Mouse (Mus musculus): ENCODE data around the gene Gm20905. TPM values are rescaled to one million over a fixed set of nuclear protein-coding genes. Genes with fewer than 3 reads are reported as not detected.

Gene Gm20905
- polyA plus RNA-seq (2015; fragmentation: Nextera tagmentation; extraction: Ambion mirVana): not detected in 2 replicates

DNA sequence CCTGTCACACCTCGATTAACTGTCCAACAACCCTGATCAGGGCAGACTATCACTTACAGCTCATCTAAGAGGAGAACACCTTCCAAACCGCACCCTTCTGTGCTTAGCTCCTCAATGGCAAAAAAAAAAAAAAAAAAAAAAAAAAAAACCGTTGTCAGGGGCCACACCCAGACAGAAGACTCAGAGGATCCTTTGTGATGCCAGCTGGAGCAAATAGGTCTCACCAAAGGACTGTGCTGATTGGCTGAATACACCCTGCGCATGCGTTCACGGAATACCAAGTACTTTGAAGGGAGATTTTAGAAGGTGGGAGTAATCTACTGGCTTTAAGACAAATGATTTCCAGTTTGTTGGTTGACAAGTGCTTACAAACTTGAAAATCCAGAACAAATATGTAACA lies at the start of gene Gm20905:
Gene Gm20905 (minus strand): TSS at position 101 of the 400 bp plus-strand sequence.

All from adrenal gland, postnatal 0 days (tissue).